Mouse (Mus musculus) layer of hippocampus, adult 9-11 months (tissue): Measurements from ENCODE around the gene Lmbr1l.
A peak's percentile ranks its signal among the peaks of the same experiment; 100 is the strongest.
"Not testable (repeated sequence)": the region's sequence is repeated elsewhere in the genome, so short reads cannot be mapped to it uniquely, and the experiment has no call there.

Experiments
- DNase-seq: peaks from one replicate; pipeline ENCODE4 v3.0.0; 2022

Gene Lmbr1l

GRCm38 (mm10) chr15:98933833-98934216 is 15.8 kb upstream of the Lmbr1l start:
- peak; percentile 96 for DNase-seq

- DNase-seq: not testable (repeated sequence)
Measured at GRCm38 (mm10) chr15:98933004-98933671, 15.1 kb upstream of the Lmbr1l start.

- no peak for DNase-seq
Measured at GRCm38 (mm10) chr15:98930998-98931397, 13.0 kb upstream of the Lmbr1l start.

GRCm38 (mm10) chr15:98930017-98930734 is 12.1 kb upstream of the Lmbr1l start:
- no peak for DNase-seq

- peak; percentile 53 for DNase-seq
Measured at GRCm38 (mm10) chr15:98928598-98929240, 10.7 kb upstream of the Lmbr1l start.

- DNase-seq: no peak
Measured at GRCm38 (mm10) chr15:98927566-98927965, 9.5 kb upstream of the Lmbr1l start.

GRCm38 (mm10) chr15:98924682-98925081 is 6.7 kb upstream of the Lmbr1l start:
- DNase-seq: no peak

- no peak for DNase-seq
Measured at GRCm38 (mm10) chr15:98923031-98923537, 5.1 kb upstream of the Lmbr1l start.

- DNase-seq: no peak
Measured at GRCm38 (mm10) chr15:98922581-98922980, 4.5 kb upstream of the Lmbr1l start.

GRCm38 (mm10) chr15:98921510-98921909 is 3.5 kb upstream of the Lmbr1l start:
- DNase-seq: no peak

- not testable (repeated sequence) for DNase-seq
Measured at GRCm38 (mm10) chr15:98918499-98918895, 466 bp upstream of the Lmbr1l start.

- DNase-seq: no peak
Measured at GRCm38 (mm10) chr15:98917091-98917490, 940 bp downstream of the Lmbr1l start.

- no peak for DNase-seq
Measured at GRCm38 (mm10) chr15:98916016-98916415, 2.0 kb downstream of the Lmbr1l start.

- DNase-seq: no peak
Measured at GRCm38 (mm10) chr15:98914903-98915302, 3.1 kb downstream of the Lmbr1l start.

GRCm38 (mm10) chr15:98904692-98905091 is 13.3 kb downstream of the Lmbr1l start:
- DNase-seq: no peak

GRCm38 (mm10) chr15:98902600-98902999 is 15.4 kb downstream of the Lmbr1l start:
- no peak for DNase-seq

- DNase-seq: no peak
Measured at GRCm38 (mm10) chr15:98901530-98901929, 16.5 kb downstream of the Lmbr1l start.

GRCm38 (mm10) chr15:98897928-98898800 is 19.9 kb downstream of the Lmbr1l start, which contains the start of gene Dhh:
Dhh (minus strand) TSS chr15:98898540.
- DNase-seq: no peak

GRCm38 (mm10) chr15:98897495-98897894 is 20.5 kb downstream of the Lmbr1l start:
- no peak for DNase-seq

GRCm38 (mm10) chr15:98895635-98896589 is 22.1 kb downstream of the Lmbr1l start:
- DNase-seq: no peak
